Mouse (Mus musculus): ENCODE measurements around the gene Trim31. TPM values are rescaled to one million over a fixed set of nuclear protein-coding genes. Genes with fewer than 3 reads are reported as not detected.

Trim31 gene
- total RNA-seq, 1 experiment from 2014 or later: not detected

- peak; percentile 61 for DNase-seq
Measured at GRCm38 (mm10) chr17:36896583-36896982, 1.3 kb upstream of the Trim31 start.

DNA sequence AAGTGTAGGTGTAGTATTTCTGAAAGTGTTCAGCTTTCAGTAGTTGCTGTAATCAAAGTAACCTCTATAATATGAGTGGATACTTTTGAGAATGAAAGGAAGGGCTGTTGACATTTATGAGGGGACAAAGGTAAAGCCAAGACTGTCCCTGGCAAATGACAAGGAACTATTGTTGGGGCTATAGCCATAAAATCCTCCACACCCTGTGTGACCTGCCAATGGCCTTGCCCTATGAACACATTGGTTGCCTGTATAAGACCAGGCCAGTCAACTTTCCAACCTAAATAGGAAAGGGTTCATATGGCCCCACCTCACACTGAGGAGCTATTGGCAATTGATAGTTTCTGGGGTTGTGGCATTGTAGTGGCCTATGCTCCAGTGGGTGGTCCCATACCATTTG lies 853 bp upstream of the Trim31 start:
- DNase-seq: no peak

GRCm38 (mm10) chr17:36899376-36899775 lies 1.5 kb downstream of the Trim31 start:
- no peak for DNase-seq

DNA sequence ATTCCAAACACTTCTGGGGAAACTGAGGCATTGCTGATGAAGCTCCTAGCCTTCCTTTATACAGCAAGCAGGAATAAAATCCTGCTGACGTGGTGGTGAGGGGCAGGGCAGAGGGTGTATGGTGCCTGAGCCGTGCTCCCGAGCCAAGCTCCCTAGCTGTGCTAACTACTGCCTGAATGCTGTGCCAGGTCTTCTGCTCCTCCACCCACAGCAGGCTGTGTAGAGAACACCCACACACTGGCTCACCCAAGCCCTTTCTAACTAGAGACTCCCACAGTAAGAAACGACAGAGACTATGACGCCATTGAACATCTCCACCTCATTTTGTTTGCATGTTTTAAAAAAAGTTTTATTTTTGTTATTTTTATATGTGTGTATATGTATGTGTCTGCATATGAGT lies 2.1 kb downstream of the Trim31 start:
- no peak for DNase-seq

GRCm38 (mm10) chr17:36900691-36901090 lies 2.8 kb downstream of the Trim31 start:
- DNase-seq: no peak

- DNase-seq: no peak
Measured at GRCm38 (mm10) chr17:36903651-36904050, 5.7 kb downstream of the Trim31 start.

DNA sequence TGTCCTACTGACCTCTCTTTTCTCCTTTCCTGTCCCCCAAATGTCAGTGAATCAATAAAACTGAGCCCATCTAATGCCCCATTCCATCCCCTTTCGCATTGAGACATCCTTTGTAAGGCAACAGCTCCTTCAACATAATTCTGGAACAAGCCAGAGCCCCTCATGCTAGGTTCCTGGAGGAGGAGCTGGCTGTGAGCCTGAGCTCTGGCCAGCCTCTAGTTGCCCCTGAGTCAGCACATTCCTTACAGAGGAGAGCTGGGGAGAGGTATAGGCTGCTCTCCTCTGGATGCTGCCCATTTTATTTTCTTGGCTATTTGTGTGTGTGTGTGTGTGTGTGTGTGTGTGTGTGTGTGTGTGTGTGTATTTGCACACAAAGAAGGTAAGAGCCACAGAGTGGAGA lies 10.3 kb downstream of the Trim31 start:
- DNase-seq: no peak

- DNase-seq: no peak
Measured at GRCm38 (mm10) chr17:36909802-36910201, 11.9 kb downstream of the Trim31 start.

- DNase-seq: no peak
Measured at GRCm38 (mm10) chr17:36912031-36912430, 14.1 kb downstream of the Trim31 start.

GRCm38 (mm10) chr17:36914108-36914507 lies 16.2 kb downstream of the Trim31 start:
- DNase-seq: peak; percentile 84

GRCm38 (mm10) chr17:36915076-36915475 lies 17.2 kb downstream of the Trim31 start:
- peak; percentile 75 for DNase-seq

GRCm38 (mm10) chr17:36920239-36920638 lies 22.3 kb downstream of the Trim31 start:
- DNase-seq: peak; percentile 77

DNA sequence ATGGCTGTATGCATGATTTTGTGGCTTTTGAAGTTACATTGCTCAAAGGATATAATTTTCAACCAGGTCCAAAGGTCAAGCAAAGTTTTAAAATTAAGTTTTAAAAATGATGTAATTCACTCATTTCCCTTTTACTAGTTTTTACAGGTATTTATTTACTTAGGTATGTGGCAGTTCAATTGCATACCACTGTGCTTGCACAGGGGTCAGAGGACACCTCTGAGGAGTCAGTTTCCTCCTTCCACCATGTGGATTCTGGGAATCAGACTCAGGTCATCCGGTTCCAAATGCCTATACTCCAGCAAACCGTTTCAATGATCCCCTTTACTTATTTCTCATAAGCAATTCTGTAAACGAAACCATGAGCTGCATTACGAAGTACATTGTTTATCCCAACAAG lies 24.8 kb downstream of the Trim31 start:
- DNase-seq: no peak

DNA sequence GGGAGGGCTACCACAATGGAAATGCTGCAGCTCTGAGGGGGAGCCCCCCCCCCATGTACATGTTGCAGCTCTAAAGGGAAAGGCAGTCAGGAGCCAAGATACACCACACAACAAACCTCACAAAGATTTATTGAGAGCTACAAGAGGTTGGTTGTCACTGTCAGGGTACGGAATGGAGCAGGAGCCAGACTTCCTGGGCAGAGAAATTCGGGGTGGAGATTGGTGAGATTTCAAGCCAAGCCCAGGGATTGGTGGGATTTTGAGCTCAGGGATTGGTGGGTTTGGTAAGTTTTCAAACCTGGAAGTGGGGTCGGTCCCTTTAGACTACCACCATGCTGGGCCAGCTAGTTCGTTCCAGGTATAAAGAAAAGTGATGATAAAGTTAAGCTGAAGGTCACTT lies 25.6 kb downstream of the Trim31 start:
- DNase-seq: no peak

DNA sequence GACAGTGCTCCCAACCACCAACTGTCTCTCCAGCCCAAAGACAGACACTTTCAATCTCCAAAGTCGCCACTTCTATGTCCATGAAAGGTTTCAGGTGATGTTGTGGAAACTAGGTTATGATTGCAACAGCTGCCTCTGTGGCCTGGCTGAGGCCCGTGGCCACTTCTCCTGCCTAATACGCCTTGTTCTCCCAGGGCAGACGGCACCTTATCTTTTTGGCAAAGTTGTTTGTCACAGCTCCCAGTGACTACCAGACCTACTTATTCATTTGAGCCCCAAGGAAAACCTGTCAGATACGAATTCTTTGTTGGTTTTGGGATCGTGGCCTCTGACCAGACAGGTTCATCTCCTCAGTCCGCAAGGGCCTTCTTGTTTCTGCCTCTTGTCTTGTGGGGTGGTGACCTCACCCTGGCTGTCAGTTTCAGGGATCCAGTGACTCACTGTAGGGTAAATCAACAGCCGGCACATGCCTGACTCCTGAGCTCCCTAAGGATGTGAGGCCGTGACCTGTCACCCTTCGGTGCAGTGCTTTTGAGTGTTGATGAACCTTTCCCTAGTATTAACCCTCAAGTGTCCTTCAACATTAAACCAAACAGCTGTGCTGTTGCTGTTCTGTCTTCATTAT lies 29.7 kb downstream of the Trim31 start:
- no peak for DNase-seq

- no peak for DNase-seq
Measured at GRCm38 (mm10) chr17:36929236-36929932, 31.5 kb downstream of the Trim31 start.

DNA sequence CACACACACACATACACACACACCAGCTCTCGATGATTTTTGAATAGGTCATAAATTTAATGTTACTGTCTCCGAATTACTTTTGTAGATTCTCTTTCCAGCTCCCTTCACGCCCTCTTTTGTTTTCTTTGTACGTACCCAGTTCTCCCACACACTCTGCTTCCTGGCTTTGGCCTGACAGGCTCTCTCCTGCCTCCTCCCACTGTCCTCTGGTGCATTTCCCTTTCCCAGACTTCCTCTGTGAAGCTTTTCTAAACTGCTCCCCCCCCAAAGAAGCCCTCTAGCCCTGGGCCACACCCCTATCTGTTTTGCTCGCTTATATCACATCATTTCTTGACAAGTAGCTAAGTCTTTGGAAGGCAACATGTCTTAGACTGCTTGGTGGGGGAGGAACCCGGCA lies 32.3 kb downstream of the Trim31 start:
- no peak for DNase-seq

- no peak for DNase-seq
Measured at GRCm38 (mm10) chr17:36931130-36931529, 33.2 kb downstream of the Trim31 start.

GRCm38 (mm10) chr17:36931806-36932205 lies 33.9 kb downstream of the Trim31 start:
- DNase-seq: peak; percentile 62

DNA sequence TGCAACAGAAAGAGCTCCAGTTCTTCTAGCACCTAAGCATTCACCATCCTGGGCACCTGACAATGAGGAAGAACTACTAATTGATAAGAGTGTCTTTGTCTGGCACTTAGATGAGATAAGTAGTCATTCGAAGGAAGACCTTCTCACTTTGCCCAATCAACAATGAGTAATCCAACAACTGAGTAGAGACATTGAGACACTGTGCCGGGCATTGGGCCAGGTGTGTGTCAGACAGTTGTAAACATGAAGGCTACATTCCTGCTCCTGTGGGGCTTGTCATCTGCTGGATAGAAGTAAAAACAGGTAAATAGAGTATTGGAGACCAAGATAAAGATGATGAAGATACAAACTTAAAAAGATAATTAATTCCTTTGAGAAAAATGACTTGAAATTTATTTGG lies 40.1 kb downstream of the Trim31 start:
- DNase-seq: peak; percentile 79

- peak; percentile 47 for DNase-seq
Measured at GRCm38 (mm10) chr17:36942391-36942790, 44.5 kb downstream of the Trim31 start.

- DNase-seq: no peak
Measured at GRCm38 (mm10) chr17:36942791-36943471, 45.0 kb downstream of the Trim31 start, which contains the start of gene Rnf39. Gene Rnf39 (plus strand): TSS chr17:36942918.

DNA sequence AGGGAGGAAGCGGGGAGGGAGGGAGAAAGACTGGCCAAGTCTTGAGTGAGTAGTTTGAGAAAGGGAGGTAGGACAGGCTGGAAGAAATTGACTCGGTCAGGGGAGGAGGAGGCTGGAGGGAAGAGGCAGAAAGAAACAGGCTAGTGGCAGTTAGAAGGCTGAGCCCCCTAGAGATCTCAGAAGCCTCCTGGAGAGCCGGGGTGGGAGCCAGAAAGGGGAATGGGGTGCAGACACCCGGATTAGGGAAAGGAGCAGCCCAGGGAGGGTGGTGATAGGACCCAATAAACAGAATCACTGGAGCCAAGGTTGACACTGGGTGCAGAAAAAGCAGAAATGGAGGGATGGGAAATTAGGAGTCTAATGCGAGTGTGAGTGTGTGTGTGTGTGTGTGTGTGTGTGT lies 45.8 kb downstream of the Trim31 start:
- DNase-seq: no peak
